Comparison of ENCODE assay signal across 19 mouse cellular contexts in the genomic region with DNA sequence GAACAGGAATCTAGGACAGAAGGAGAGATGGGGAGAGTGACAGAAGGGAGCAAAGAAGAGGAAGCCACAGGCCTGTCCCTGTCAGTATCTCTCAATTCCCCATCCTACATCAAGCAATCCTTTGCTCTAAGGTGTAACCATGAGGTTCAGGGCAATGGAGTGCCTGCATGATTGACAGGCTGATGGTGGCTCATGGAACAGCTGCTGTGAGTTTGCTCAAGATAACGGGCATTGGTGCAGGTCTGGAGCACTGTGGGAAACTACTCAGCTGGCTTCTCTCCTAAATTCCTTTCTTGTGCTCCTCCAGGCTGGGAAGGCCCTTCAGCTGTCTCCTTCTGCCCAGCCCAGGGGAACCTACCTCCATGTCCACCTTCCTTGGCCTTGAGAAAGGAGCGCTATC. TPM values are rescaled to one million over a fixed set of nuclear protein-coding genes. Genes with fewer than 3 reads are reported as not detected.
DNase-seq lines count a peak whose midpoint lies in the region; ATAC-seq and TF ChIP-seq lines count a peak whose summit lies in the region.
"Had no signal": no experiment of that assay in that cellular context is flagged by ENCODE, and none has a peak within 500 bp of the region (broad histone marks: within the 10 kb centered on the region; RNA-seq: fewer than 3 reads in every experiment).

No protein-coding gene starts in this region.

- H3K9me3 ChIP-seq in stomach, embryonic 15.5 days: no peaks in the 10 kb centered on the region
- no peaks in the 10 kb centered on the region for H3K9me3 ChIP-seq in stomach, postnatal 0 days (ENCODE audit: control insufficient read depth, low read length)
- H3K9me3 ChIP-seq in stomach, embryonic 16.5 days (replicated peaks; ENCODE audit: control insufficient read depth, low read length): no peaks in the 10 kb centered on the region
- H3K9me3 ChIP-seq: forebrain, embryonic 10.5 days; forebrain, embryonic 13.5 days; hindbrain, embryonic 12.5 days had no signal

- no peaks in the 10 kb centered on the region for H3K36me3 ChIP-seq in stomach, embryonic 15.5 days
- no peaks in the 10 kb centered on the region for H3K36me3 ChIP-seq in stomach, postnatal 0 days (ENCODE audit: control insufficient read depth, insufficient read depth, low read length)
- H3K36me3 ChIP-seq in stomach, embryonic 16.5 days (ENCODE audit: control insufficient read depth, insufficient read depth, low read length): no peaks in the 10 kb centered on the region
- H3K36me3 ChIP-seq: forebrain, embryonic 10.5 days; hindbrain, embryonic 12.5 days had no signal

- TF ChIP-seq EP300 in stomach, postnatal 0 days (optimal IDR thresholded peaks at IDR 0.05): no peak

- no peak overlapping the region for H3K4me2 ChIP-seq in stomach, embryonic 15.5 days
- H3K4me2 ChIP-seq in stomach, postnatal 0 days (replicated peaks; ENCODE audit: low read depth): no peak overlapping the region
- no peak overlapping the region for H3K4me2 ChIP-seq in stomach, embryonic 16.5 days (ENCODE audit: low read depth, low read length)
- H3K4me2 ChIP-seq: forebrain, embryonic 13.5 days; heart, embryonic 11.5 days; hindbrain, embryonic 12.5 days had no signal

- no peak for TF ChIP-seq CTCF in stomach, postnatal 0 days (IDR thresholded peaks at IDR 0.05; ENCODE audit: low read depth)
- TF ChIP-seq CTCF in gastrocnemius, adult 2 months (IDR thresholded peaks at IDR 0.05): no peak

- H3K4me3 ChIP-seq in stomach, embryonic 15.5 days (replicated peaks): no peak overlapping the region
- no peak overlapping the region for H3K4me3 ChIP-seq in stomach, postnatal 0 days (ENCODE audit: low read depth, low read length)
- H3K4me3 ChIP-seq in stomach, embryonic 16.5 days (replicated peaks; ENCODE audit: low read length): no peak overlapping the region
- H3K4me3 ChIP-seq in gastrocnemius, adult 2 months: no peak overlapping the region
- H3K4me3 ChIP-seq: forebrain, embryonic 10.5 days; forebrain, embryonic 13.5 days; hindbrain, embryonic 12.5 days had no signal

- ATAC-seq in stomach, embryonic 15.5 days (ENCODE audit: insufficient read depth, low FRiP score, low read depth): peak; percentile 56; the same call in 1 of the 2 replicates
- ATAC-seq in stomach, postnatal 0 days (ENCODE audit: low FRiP score, low TSS enrichment): no peak
- 0 out of 2 replicates have a peak, but pooled peaks have one; percentile 37 for ATAC-seq in megakaryocyte-erythroid progenitor cell, adult 5-6 weeks (replicated peaks; ENCODE audit: low FRiP score, low TSS enrichment, poor library complexity, severe bottlenecking)
- 0 out of 2 replicates have a peak, but pooled peaks have one; percentile 13 for ATAC-seq in stomach, embryonic 16.5 days (ENCODE audit: insufficient read depth, low FRiP score)
- ATAC-seq: forebrain, embryonic 13.5 days; forebrain, embryonic 16.5 days; hindbrain, embryonic 16.5 days had no signal

- H3K9ac ChIP-seq in stomach, embryonic 15.5 days: no peak overlapping the region
- H3K9ac ChIP-seq in stomach, postnatal 0 days (ENCODE audit: low read length): no peak overlapping the region
- H3K9ac ChIP-seq in stomach, embryonic 16.5 days (ENCODE audit: low read length): no peak overlapping the region
- H3K9ac ChIP-seq: forebrain, embryonic 13.5 days; hindbrain, embryonic 12.5 days had no signal

- H3K27me3 ChIP-seq in stomach, embryonic 15.5 days (replicated peaks): no peaks in the 10 kb centered on the region
- no peaks in the 10 kb centered on the region for H3K27me3 ChIP-seq in stomach, postnatal 0 days (ENCODE audit: control insufficient read depth, insufficient read depth, low read length)
- no peaks in the 10 kb centered on the region for H3K27me3 ChIP-seq in stomach, embryonic 16.5 days (ENCODE audit: control insufficient read depth, insufficient read depth, low read length)
- H3K27me3 ChIP-seq: forebrain, embryonic 13.5 days; hindbrain, embryonic 12.5 days had no signal

- no peak for DNase-seq in stomach, postnatal 0 days (ENCODE audit: low spot score)
- no peak for DNase-seq in liver
- no peak for DNase-seq in gastrocnemius, adult 2 months
- DNase-seq: adrenal gland, postnatal 10 days; adrenal gland, postnatal 36 days; cerebellum, adult 18-20 months; cerebellum, adult 9-10 months; cerebellum, postnatal 14 days; gastrocnemius, postnatal 14 days; heart, adult 11 months had no signal

- no peak overlapping the region for H3K27ac ChIP-seq in stomach, embryonic 15.5 days
- no peak overlapping the region for H3K27ac ChIP-seq in stomach, postnatal 0 days (replicated peaks)
- no peak overlapping the region for H3K27ac ChIP-seq in stomach, embryonic 16.5 days (ENCODE audit: low read length)
- no peak overlapping the region for H3K27ac ChIP-seq in gastrocnemius, adult 2 months
- H3K27ac ChIP-seq: forebrain, embryonic 10.5 days; forebrain, embryonic 13.5 days; hindbrain, embryonic 12.5 days had no signal

- 75% methylated on average over 2 of the region's 2 CpGs for WGBS in stomach, embryonic 15.5 days
- 52% methylated on average over 2 of the region's 2 CpGs for WGBS in stomach, postnatal 0 days
- 68% methylated on average over 2 of the region's 2 CpGs for WGBS in stomach, embryonic 16.5 days

- intact Hi-C loops in gastrocnemius, adult 2 months (cut with DNase I): no loop called here

- no peaks in the 10 kb centered on the region for H3K4me1 ChIP-seq in stomach, embryonic 15.5 days
- no peaks in the 10 kb centered on the region for H3K4me1 ChIP-seq in stomach, postnatal 0 days (replicated peaks; ENCODE audit: control insufficient read depth, insufficient read depth)
- H3K4me1 ChIP-seq in stomach, embryonic 16.5 days (ENCODE audit: control insufficient read depth, insufficient read depth, low read length): no peaks in the 10 kb centered on the region
- H3K4me1 ChIP-seq: forebrain, embryonic 10.5 days; hindbrain, embryonic 12.5 days had no signal

RNA-seq across cellular contexts. Expression of gene Pxylp1, which starts 16.3 kb away (rescaled TPM):
- polyA plus RNA-seq in stomach, embryonic 15.5 days (2015; fragmentation: Nextera tagmentation; extraction: Ambion mirVana): 29.7 and 31.7 TPM in 2 replicates
- polyA plus RNA-seq in stomach, postnatal 0 days (2015; fragmentation: Nextera tagmentation; extraction: Ambion mirVana): 19.1 TPM in 2 replicates
- 1.9 and 2.5 TPM in 2 replicates for total RNA-seq in megakaryocyte-erythroid progenitor cell, adult 5-6 weeks (2014; fragmentation: Nextera tagmentation)
- total RNA-seq in megakaryocyte-erythroid progenitor cell, adult 5-6 weeks (2017): 1.4 and 5.2 TPM in 2 replicates
- 28.9 and 33.1 TPM in 2 replicates for polyA plus RNA-seq in stomach, embryonic 16.5 days (2015; fragmentation: Nextera tagmentation; extraction: Ambion mirVana)
- total RNA-seq in gastrocnemius, adult 2 months (2021): 1 to 10 TPM in 1 of 2 experiments, under 1 TPM in 1; 0.36 to 2.7 TPM
